Mouse (Mus musculus): ENCODE results near the gene Gm42906. TPM values are rescaled to one million over a fixed set of nuclear protein-coding genes. Genes with fewer than 3 reads are reported as not detected.

Gene Gm42906
- polyA plus RNA-seq, 1 experiment: not detected

DNA sequence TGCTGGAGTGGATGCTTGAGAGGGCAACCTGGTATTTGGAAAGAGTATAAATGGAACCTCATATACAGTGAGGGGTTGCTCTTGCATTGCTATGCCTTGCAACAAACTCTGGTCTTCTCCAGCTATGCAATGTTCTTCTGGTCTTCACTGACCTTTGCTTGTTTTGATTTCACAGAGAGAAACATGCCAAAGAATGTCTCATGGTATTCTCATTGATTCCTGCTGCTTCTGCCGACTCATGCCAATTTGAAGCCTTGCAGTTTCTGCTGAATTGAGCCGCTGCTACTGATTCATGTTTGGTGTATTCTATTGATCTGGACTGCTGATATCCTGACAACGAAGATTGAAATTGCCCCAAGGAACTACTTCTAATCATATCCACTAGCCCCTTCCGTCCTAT, 134.4 kb downstream of the Gm42906 start:
- no peaks in the 10 kb centered on the region; the same call in 1 of the 2 replicates for H3K9me3 ChIP-seq (ENCODE audit: control insufficient read depth, low read length)
- TF ChIP-seq TAL1 (IDR thresholded peaks at IDR 0.05; ENCODE audit: low read length) (no peak), GATA1 (IDR thresholded peaks at IDR 0.05; ENCODE audit: low read length) (no peak)
- H3K4me3 ChIP-seq (replicated peaks): no peak overlapping the region
- H3K36me3 ChIP-seq (ENCODE audit: control insufficient read depth): no peaks in the 10 kb centered on the region
- no peaks in the 10 kb centered on the region for H3K4me1 ChIP-seq (ENCODE audit: control insufficient read depth)
- H3K27me3 ChIP-seq (ENCODE audit: control insufficient read depth): no peaks in the 10 kb centered on the region

DNA sequence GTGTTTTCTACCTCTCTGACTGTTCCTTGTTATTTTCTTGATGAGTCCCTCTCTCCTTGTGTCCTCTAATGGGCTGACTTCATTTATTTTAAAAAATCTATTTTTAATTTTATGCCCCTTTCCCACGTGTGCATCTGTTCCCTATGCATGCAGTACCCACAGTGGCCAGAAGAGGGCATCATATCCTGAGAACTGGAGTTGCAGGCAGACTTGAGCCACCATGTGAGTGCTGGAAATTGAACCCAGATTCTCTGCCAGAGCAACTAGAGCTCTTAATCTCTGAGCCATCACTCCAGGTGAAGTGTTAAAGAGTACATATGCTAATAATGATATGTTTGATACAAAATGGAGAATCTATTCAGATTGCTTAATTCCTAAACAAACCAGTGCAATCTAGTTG, 135.7 kb downstream of the Gm42906 start:
- Histone ChIP-seq H3K36me3 (ENCODE audit: control insufficient read depth) (no peaks in the 10 kb centered on the region), H3K4me3 (replicated peaks) (no peak overlapping the region), H3K27me3 (ENCODE audit: control insufficient read depth) (no peaks in the 10 kb centered on the region), H3K4me1 (ENCODE audit: control insufficient read depth) (no peaks in the 10 kb centered on the region), H3K9me3 (ENCODE audit: control insufficient read depth, low read length) (no peaks in the 10 kb centered on the region; the same call in 1 of the 2 replicates)
- TF ChIP-seq TAL1 (IDR thresholded peaks at IDR 0.05; ENCODE audit: low read length): no peak
- no peak for TF ChIP-seq GATA1 (IDR thresholded peaks at IDR 0.05; ENCODE audit: low read length)

DNA sequence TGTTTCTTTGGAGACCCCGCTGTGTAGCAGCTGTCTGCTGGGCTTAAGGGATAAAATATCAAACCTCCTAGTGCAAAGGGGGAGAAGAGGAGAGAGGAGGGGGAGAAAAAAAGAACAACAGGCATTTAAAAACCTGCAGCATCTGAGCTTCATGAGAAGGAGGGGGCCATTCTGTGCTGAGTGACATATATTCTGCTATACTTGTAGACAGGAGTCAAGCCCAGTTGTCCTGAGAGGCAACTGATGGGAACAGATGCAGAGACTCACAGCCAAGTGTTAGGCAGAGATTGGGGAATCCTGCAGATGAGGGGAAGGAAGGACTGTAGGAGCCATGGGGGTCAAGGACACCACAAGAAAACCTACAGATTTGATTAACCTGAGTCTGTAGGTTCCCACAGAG, 141.6 kb downstream of the Gm42906 start:
- Histone ChIP-seq H3K9me3 (ENCODE audit: control insufficient read depth, low read length) (no peaks in the 10 kb centered on the region; the same call in 1 of the 2 replicates), H3K4me1 (ENCODE audit: control insufficient read depth) (no peaks in the 10 kb centered on the region), H3K36me3 (ENCODE audit: control insufficient read depth) (no peaks in the 10 kb centered on the region), H3K27me3 (ENCODE audit: control insufficient read depth) (no peaks in the 10 kb centered on the region), H3K4me3 (replicated peaks) (no peak overlapping the region)
- TF ChIP-seq TAL1 (IDR thresholded peaks at IDR 0.05; ENCODE audit: low read length): no peak
- TF ChIP-seq GATA1 (IDR thresholded peaks at IDR 0.05; ENCODE audit: low read length): no peak

DNA sequence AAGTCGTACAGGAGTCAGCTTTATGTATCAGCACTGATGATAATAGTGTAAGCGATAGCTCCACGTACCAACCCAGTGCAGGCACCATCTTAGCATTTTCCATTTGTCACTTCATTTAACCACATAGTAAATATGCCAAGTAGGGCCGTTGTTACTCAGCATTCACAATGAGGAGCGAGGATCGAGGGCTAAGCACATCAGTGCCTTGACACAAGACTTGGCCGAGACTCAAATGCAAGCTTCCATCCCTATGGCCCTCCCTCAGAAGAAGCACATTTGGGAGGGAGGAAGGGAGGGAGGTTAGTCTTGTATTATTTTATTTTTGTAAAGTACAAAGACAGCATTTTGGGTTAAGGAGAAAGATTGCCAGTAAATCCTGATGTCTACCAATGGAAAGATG, 148.4 kb downstream of the Gm42906 start:
- no peak overlapping the region for H3K4me3 ChIP-seq (replicated peaks)
- no peaks in the 10 kb centered on the region for H3K27me3 ChIP-seq (ENCODE audit: control insufficient read depth)
- H3K9me3 ChIP-seq (ENCODE audit: control insufficient read depth, low read length): no peaks in the 10 kb centered on the region
- H3K4me1 ChIP-seq (ENCODE audit: control insufficient read depth): no peaks in the 10 kb centered on the region
- no peaks in the 10 kb centered on the region for H3K36me3 ChIP-seq (ENCODE audit: control insufficient read depth)
- TF ChIP-seq GATA1 (IDR thresholded peaks at IDR 0.05; ENCODE audit: low read length) (no peak), TAL1 (IDR thresholded peaks at IDR 0.05; ENCODE audit: low read length) (no peak)

DNA sequence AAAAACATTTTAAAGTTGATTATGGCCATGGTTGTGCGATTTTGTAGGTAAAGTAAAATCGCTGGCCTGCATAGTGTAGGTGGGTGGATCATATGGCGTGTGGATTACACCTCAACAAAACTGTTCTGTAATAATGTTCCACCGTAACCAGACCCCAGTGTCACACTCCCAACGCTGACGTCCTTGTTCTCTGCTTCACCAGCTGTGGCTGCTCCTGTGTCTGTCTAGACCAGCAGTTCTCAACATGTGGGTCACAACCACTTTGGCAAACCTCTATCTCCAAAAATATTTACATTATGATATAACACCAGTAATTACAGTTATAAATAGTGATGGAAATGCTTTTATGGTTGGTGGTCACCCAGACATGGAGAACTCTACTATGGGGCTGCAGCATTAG, 150.0 kb downstream of the Gm42906 start:
- H3K4me3 ChIP-seq (replicated peaks): no peak overlapping the region
- TF ChIP-seq TAL1 (IDR thresholded peaks at IDR 0.05; ENCODE audit: low read length) (no peak), GATA1 (IDR thresholded peaks at IDR 0.05; ENCODE audit: low read length) (no peak)
- no peaks in the 10 kb centered on the region for H3K36me3 ChIP-seq (ENCODE audit: control insufficient read depth)
- H3K9me3 ChIP-seq (ENCODE audit: control insufficient read depth, low read length): no peaks in the 10 kb centered on the region
- no peaks in the 10 kb centered on the region for H3K4me1 ChIP-seq (ENCODE audit: control insufficient read depth)
- no peaks in the 10 kb centered on the region for H3K27me3 ChIP-seq (ENCODE audit: control insufficient read depth)

DNA sequence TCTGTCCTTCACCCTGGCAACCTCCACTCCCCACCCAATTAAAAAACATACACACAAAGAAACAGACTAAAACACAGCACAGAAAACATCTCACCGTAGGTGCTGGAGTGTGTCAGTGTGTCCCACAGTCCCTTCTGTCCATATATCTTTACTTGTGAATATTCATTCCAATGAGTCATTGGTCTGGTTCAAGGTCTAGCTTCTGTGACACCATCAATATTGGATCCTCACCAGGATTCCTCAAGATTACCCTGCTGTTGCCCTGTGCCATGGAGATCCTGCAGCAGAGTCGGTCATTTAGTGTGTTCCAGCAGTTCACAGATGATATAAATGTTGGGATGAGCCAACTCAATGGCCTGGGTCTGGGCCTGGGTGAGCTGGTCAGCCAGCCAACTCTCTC, 152.0 kb downstream of the Gm42906 start:
- TF ChIP-seq TAL1 (IDR thresholded peaks at IDR 0.05; ENCODE audit: low read length) (no peak), GATA1 (IDR thresholded peaks at IDR 0.05; ENCODE audit: low read length) (no peak)
- Histone ChIP-seq H3K9me3 (ENCODE audit: control insufficient read depth, low read length) (no peaks in the 10 kb centered on the region), H3K4me3 (replicated peaks) (no peak overlapping the region)

DNA sequence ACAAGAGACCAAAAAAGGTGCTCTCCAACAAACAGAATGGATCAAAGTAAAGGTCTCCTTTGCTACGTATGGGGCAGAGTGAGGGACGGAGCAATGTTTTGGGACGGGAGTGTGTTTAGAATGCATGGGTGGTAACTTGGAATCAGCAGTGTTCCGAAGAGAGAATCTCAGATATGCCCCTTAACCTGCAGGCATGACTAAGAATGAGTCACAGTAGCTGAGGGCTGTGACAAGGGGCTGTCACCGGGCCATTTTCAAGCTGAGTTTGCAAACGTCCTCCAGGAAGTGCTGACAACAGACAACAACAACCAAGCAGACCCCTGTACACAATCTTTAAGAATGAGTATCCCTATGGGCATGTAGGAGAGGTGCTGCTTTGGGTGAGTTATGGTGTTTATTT, 153.7 kb downstream of the Gm42906 start:
- Histone ChIP-seq H3K4me1 (ENCODE audit: control insufficient read depth) (no peaks in the 10 kb centered on the region), H3K27me3 (ENCODE audit: control insufficient read depth) (no peaks in the 10 kb centered on the region), H3K4me3 (replicated peaks) (no peak overlapping the region), H3K36me3 (ENCODE audit: control insufficient read depth) (no peaks in the 10 kb centered on the region), H3K9me3 (ENCODE audit: control insufficient read depth, low read length) (no peaks in the 10 kb centered on the region)
- TF ChIP-seq TAL1 (IDR thresholded peaks at IDR 0.05; ENCODE audit: low read length) (no peak), GATA1 (IDR thresholded peaks at IDR 0.05; ENCODE audit: low read length) (no peak)

More for the DNA sequence above, 152.0 kb downstream of the Gm42906 start:
- H3K36me3 ChIP-seq (ENCODE audit: control insufficient read depth): no peaks in the 10 kb centered on the region
- no peaks in the 10 kb centered on the region for H3K27me3 ChIP-seq (ENCODE audit: control insufficient read depth)
- no peaks in the 10 kb centered on the region for H3K4me1 ChIP-seq (ENCODE audit: control insufficient read depth)

DNA sequence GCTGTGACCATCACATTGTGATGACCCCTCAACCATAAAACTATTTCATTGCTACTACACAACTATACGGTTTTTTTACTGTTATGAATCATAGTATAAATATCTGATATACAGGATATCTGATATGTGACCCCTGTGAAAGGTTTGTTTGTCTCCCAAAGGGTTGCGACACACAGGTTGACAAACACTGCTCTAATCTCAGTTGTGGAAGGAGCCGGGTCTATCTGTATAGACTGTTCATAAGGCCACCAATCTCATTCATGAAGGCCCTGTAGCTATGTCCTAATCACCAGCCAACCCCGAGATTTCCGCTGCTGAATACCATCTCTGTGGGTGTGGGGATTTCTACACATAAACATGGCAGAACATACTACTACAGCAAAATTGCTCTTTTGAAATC, 157.1 kb downstream of the Gm42906 start:
- Histone ChIP-seq H3K4me3 (replicated peaks) (no peak overlapping the region), H3K27me3 (ENCODE audit: control insufficient read depth) (no peaks in the 10 kb centered on the region)
- TF ChIP-seq GATA1 (IDR thresholded peaks at IDR 0.05; ENCODE audit: low read length) (no peak), TAL1 (IDR thresholded peaks at IDR 0.05; ENCODE audit: low read length) (no peak)

DNA sequence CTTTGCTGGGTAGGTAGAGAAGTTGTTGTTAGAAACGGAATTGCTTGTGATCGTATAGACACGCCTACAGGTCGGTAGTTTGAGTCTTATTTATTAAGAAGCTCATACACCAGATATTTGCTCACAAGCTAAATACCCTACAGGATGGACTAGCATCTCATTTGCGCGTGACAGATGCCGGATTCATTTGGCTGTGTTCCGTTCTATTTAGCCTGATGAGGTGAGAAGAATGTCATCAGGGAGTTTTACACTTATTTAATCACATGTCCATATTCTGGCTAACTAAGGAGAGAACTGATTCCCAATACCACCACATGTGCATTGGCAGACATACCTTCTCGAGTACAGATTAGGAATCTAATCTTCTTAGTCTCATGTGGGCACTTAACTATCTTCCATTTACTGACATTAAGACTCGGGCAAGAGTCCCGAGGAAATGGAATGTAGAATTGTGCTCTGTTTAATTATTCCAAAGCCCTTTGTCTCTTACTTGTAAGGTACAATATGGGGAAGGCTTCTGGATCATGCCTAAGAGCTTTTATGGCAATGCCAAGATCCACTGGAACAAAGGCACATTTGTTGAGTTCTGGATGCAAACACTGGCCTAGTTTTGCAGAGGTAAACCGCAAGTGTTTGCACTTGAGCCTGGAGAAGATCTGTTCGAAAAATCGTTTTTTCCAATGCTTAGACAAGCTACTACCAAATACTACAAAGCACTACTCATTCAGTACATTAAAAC, 160.9 kb downstream of the Gm42906 start:
- Histone ChIP-seq H3K4me1 (ENCODE audit: control insufficient read depth) (no peaks in the 10 kb centered on the region), H3K9me3 (ENCODE audit: control insufficient read depth, low read length) (no peaks in the 10 kb centered on the region), H3K27me3 (ENCODE audit: control insufficient read depth) (no peaks in the 10 kb centered on the region), H3K36me3 (ENCODE audit: control insufficient read depth) (no peaks in the 10 kb centered on the region), H3K4me3 (replicated peaks) (no peak overlapping the region)
- TF ChIP-seq TAL1 (IDR thresholded peaks at IDR 0.05; ENCODE audit: low read length) (no peak), GATA1 (IDR thresholded peaks at IDR 0.05; ENCODE audit: low read length) (no peak)

More for the DNA sequence above, 157.1 kb downstream of the Gm42906 start:
- H3K4me1 ChIP-seq (ENCODE audit: control insufficient read depth): no peaks in the 10 kb centered on the region
- no peaks in the 10 kb centered on the region for H3K9me3 ChIP-seq (ENCODE audit: control insufficient read depth, low read length)
- no peaks in the 10 kb centered on the region for H3K36me3 ChIP-seq (ENCODE audit: control insufficient read depth)

DNA sequence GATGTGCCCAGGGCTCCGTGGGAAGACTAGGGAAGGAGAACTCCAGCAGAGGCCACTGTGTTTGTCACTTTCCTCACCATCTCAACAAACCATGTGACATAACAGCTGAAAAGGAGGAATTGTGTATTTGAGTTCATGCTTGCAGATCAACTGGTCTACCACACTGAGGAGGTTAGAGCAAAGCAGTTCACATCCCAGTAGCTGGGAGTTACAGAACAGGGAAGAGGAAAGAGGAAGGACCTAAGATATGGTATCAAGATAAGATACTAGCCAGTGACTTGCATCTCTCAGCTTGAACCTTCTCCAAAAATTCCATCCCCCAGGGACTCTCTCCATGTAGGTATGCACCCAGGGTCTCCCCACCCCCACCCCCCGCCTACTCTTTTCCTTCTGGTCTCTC, 166.4 kb downstream of the Gm42906 start:
- no peak for TF ChIP-seq TAL1 (IDR thresholded peaks at IDR 0.05; ENCODE audit: low read length)
- no peak for TF ChIP-seq GATA1 (IDR thresholded peaks at IDR 0.05; ENCODE audit: low read length)
- H3K9me3 ChIP-seq (ENCODE audit: control insufficient read depth, low read length): no peaks in the 10 kb centered on the region
- no peak overlapping the region for H3K4me3 ChIP-seq (replicated peaks)
- H3K4me1 ChIP-seq (ENCODE audit: control insufficient read depth): no peaks in the 10 kb centered on the region
- H3K27me3 ChIP-seq (ENCODE audit: control insufficient read depth): no peaks in the 10 kb centered on the region
- no peaks in the 10 kb centered on the region for H3K36me3 ChIP-seq (ENCODE audit: control insufficient read depth)
